In the genomic region with DNA sequence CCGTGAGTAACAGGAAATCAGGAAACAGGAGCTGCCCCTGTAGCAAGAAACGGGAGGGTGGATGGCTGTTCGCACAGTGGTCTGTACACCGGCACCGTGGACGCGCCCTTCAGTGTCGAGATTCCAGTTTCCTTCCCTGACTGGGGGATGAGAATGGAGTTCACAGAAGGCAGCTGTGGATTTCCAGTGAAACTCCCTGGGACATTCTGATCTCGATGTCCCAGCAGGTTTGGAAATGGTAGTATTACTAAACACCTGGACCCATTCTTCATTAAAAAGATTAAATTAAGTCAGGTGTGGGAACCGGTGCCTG, we compare ENCODE assay signal across 10 mouse cellular contexts. TPM values are rescaled to one million over a fixed set of nuclear protein-coding genes. Genes with fewer than 3 reads are reported as not detected.
DNase-seq lines count a peak whose midpoint lies in the region; ATAC-seq lines count a peak whose summit lies in the region.
"Had no signal": no experiment of that assay in that cellular context is flagged by ENCODE, and none has a peak within 500 bp of the region (broad histone marks: within the 10 kb centered on the region; RNA-seq: fewer than 3 reads in every experiment).

No protein-coding gene starts in this region.

- WGBS in liver, embryonic 11.5 days: 48% methylated on average over 10 of the region's 10 CpGs
- WGBS in embryonic facial prominence, embryonic 13.5 days: 56% methylated on average over 10 of the region's 10 CpGs
- 29% methylated on average over 10 of the region's 10 CpGs for WGBS in liver, embryonic 15.5 days (ENCODE audit: insufficient replicate concordance)

- no peaks in the 10 kb centered on the region for H3K36me3 ChIP-seq in liver, embryonic 11.5 days (ENCODE audit: control insufficient read depth, insufficient read depth, low read length)
- H3K36me3 ChIP-seq in embryonic facial prominence, embryonic 13.5 days: no peaks in the 10 kb centered on the region
- H3K36me3 ChIP-seq in liver, embryonic 15.5 days (replicated peaks): no peaks in the 10 kb centered on the region

- no peak overlapping the region for H3K4me3 ChIP-seq in liver, embryonic 11.5 days (ENCODE audit: low read depth, low read length)
- H3K4me3 ChIP-seq in embryonic facial prominence, embryonic 13.5 days: 0 out of 2 replicates have a peak overlapping the region, but pooled peaks have one; percentile 10
- no peak overlapping the region for H3K4me3 ChIP-seq in liver, embryonic 15.5 days (replicated peaks)

- H3K4me1 ChIP-seq in liver, embryonic 11.5 days (replicated peaks; ENCODE audit: control insufficient read depth, insufficient read depth, low read length): peaks cover 11% of the 10 kb centered on the region
- H3K4me1 ChIP-seq in embryonic facial prominence, embryonic 13.5 days: peaks cover 28% of the 10 kb centered on the region
- H3K4me1 ChIP-seq in liver, embryonic 15.5 days (replicated peaks): peaks cover 25% of the 10 kb centered on the region

- no peak overlapping the region for H3K27ac ChIP-seq in liver, embryonic 11.5 days (ENCODE audit: low read depth, low read length)
- H3K27ac ChIP-seq in embryonic facial prominence, embryonic 13.5 days: peak overlapping the region; percentile 74
- no peak overlapping the region for H3K27ac ChIP-seq in liver, embryonic 15.5 days (replicated peaks)

- no peaks in the 10 kb centered on the region for H3K9me3 ChIP-seq in liver, embryonic 11.5 days (ENCODE audit: control insufficient read depth, low read length)
- H3K9me3 ChIP-seq in embryonic facial prominence, embryonic 13.5 days: no peaks in the 10 kb centered on the region
- no peaks in the 10 kb centered on the region for H3K9me3 ChIP-seq in liver, embryonic 15.5 days (replicated peaks)

- H3K9ac ChIP-seq in liver, embryonic 11.5 days (ENCODE audit: low read depth, low read length): no peak overlapping the region
- H3K9ac ChIP-seq in embryonic facial prominence, embryonic 13.5 days: 0 out of 2 replicates have a peak overlapping the region, but pooled peaks have one; percentile 36
- H3K9ac ChIP-seq in liver, embryonic 15.5 days: no peak overlapping the region

- no peaks in the 10 kb centered on the region for H3K27me3 ChIP-seq in liver, embryonic 11.5 days (replicated peaks; ENCODE audit: control insufficient read depth, insufficient read depth, low read length)
- H3K27me3 ChIP-seq in embryonic facial prominence, embryonic 13.5 days: no peaks in the 10 kb centered on the region
- no peaks in the 10 kb centered on the region for H3K27me3 ChIP-seq in liver, embryonic 15.5 days

- ATAC-seq in liver, embryonic 11.5 days (replicated peaks; ENCODE audit: low FRiP score): no peak
- no peak for ATAC-seq in embryonic facial prominence, embryonic 13.5 days (ENCODE audit: insufficient number of reproducible peaks, insufficient read depth, low FRiP score, low TSS enrichment, low read depth)
- ATAC-seq in liver, embryonic 15.5 days (ENCODE audit: insufficient read depth): no peak

- intact Hi-C loops in heart, postnatal 25 days (cut with DNase I): loop anchor here (5.0 kb wide), 1 partner anchor 57 kb away; no protein-coding TSS in a partner anchor

- H3K4me2 ChIP-seq in liver, embryonic 11.5 days: peak overlapping the region; percentile 35
- peak overlapping the region; percentile 36 for H3K4me2 ChIP-seq in embryonic facial prominence, embryonic 13.5 days
- peak overlapping the region; percentile 48 for H3K4me2 ChIP-seq in liver, embryonic 15.5 days

- peak; percentile 90 for DNase-seq in heart, adult 11 months
- no peak for DNase-seq in heart, postnatal 25 days (ENCODE audit: low spot score)
- no peak for DNase-seq in liver, embryonic 11.5 days (ENCODE audit: low spot score)
- DNase-seq in liver: no peak
- DNase-seq in gastrocnemius, postnatal 10 days: no peak
- no peak for DNase-seq in ovary, postnatal 10 days (ENCODE audit: low spot score)

RNA-seq across cellular contexts. Expression of gene Terf2, which starts 18.6 kb away (rescaled TPM):
- 10 to 100 TPM; 10.5 to 13.2 TPM for total RNA-seq in heart, postnatal 25 days (2021)
- 8.7 and 11.3 TPM in 2 replicates for polyA plus RNA-seq in liver, embryonic 11.5 days (2014; fragmentation: Nextera tagmentation; extraction: Ambion mirVana)
- polyA plus RNA-seq in embryonic facial prominence, embryonic 13.5 days (2015; fragmentation: Nextera tagmentation; extraction: Ambion mirVana): 24.7 and 24.8 TPM in 2 replicates
- 6.4 and 6.8 TPM in 2 replicates for polyA plus RNA-seq in liver, embryonic 15.5 days (2015; fragmentation: Nextera tagmentation; extraction: Ambion mirVana)
- 10 to 100 TPM; 15.0 to 22.1 TPM for total RNA-seq in gastrocnemius, postnatal 10 days (2021)

RNA-seq across cellular contexts. Expression of gene Cyb5b, which starts 35.5 kb away (rescaled TPM):
- total RNA-seq in heart, postnatal 25 days (2021): 10 to 100 TPM; 32.8 to 36.6 TPM
- 77.1 and 85.4 TPM in 2 replicates for polyA plus RNA-seq in liver, embryonic 11.5 days (2014; fragmentation: Nextera tagmentation; extraction: Ambion mirVana)
- polyA plus RNA-seq in embryonic facial prominence, embryonic 13.5 days (2015; fragmentation: Nextera tagmentation; extraction: Ambion mirVana): 78.5 and 83.4 TPM in 2 replicates
- polyA plus RNA-seq in liver, embryonic 15.5 days (2015; fragmentation: Nextera tagmentation; extraction: Ambion mirVana): 23.8 and 24.5 TPM in 2 replicates
- 10 to 100 TPM; 29.4 to 32.5 TPM for total RNA-seq in gastrocnemius, postnatal 10 days (2021)

RNA-seq across cellular contexts. Expression of gene Tmed6, which starts 49.5 kb away (rescaled TPM):
- total RNA-seq in heart, postnatal 25 days (2021): not detected
- 4.8 and 5.9 TPM in 2 replicates for polyA plus RNA-seq in liver, embryonic 11.5 days (2014; fragmentation: Nextera tagmentation; extraction: Ambion mirVana)
- not detected in 2 replicates for polyA plus RNA-seq in embryonic facial prominence, embryonic 13.5 days (2015; fragmentation: Nextera tagmentation; extraction: Ambion mirVana)
- polyA plus RNA-seq in liver, embryonic 15.5 days (2015; fragmentation: Nextera tagmentation; extraction: Ambion mirVana): 4.1 and 5.2 TPM in 2 replicates
- total RNA-seq in gastrocnemius, postnatal 10 days (2021): not detected
- total RNA-seq: gastrocnemius, postnatal 4 days; left cerebral cortex, adult 8-10 months had no signal

RNA-seq across cellular contexts. Expression of gene Nip7, which starts 58.3 kb away (rescaled TPM):
- total RNA-seq in heart, postnatal 25 days (2021): 10 to 100 TPM; 21.1 to 21.2 TPM
- 131 and 132 TPM in 2 replicates for polyA plus RNA-seq in liver, embryonic 11.5 days (2014; fragmentation: Nextera tagmentation; extraction: Ambion mirVana)
- 87.2 and 109 TPM in 2 replicates for polyA plus RNA-seq in embryonic facial prominence, embryonic 13.5 days (2015; fragmentation: Nextera tagmentation; extraction: Ambion mirVana)
- polyA plus RNA-seq in liver, embryonic 15.5 days (2015; fragmentation: Nextera tagmentation; extraction: Ambion mirVana): 33.9 and 37.4 TPM in 2 replicates
- total RNA-seq in gastrocnemius, postnatal 10 days (2021): 10 to 100 TPM; 34.1 TPM

RNA-seq across cellular contexts. Expression of gene Cog8, which starts 58.5 kb away (rescaled TPM):
- 10 to 100 TPM; 18.2 to 19.2 TPM for total RNA-seq in heart, postnatal 25 days (2021)
- polyA plus RNA-seq in liver, embryonic 11.5 days (2014; fragmentation: Nextera tagmentation; extraction: Ambion mirVana): 40.4 and 40.6 TPM in 2 replicates
- 39.9 and 40.4 TPM in 2 replicates for polyA plus RNA-seq in embryonic facial prominence, embryonic 13.5 days (2015; fragmentation: Nextera tagmentation; extraction: Ambion mirVana)
- 17.9 and 19.8 TPM in 2 replicates for polyA plus RNA-seq in liver, embryonic 15.5 days (2015; fragmentation: Nextera tagmentation; extraction: Ambion mirVana)
- total RNA-seq in gastrocnemius, postnatal 10 days (2021): 10 to 100 TPM; 15.8 to 17.4 TPM
